Mouse (Mus musculus) Patski (cell line): ENCODE measurements around the gene Nphp3. TPM values are rescaled to one million over a fixed set of nuclear protein-coding genes. Genes with fewer than 3 reads are reported as not detected.

Experiments used
- ATAC-seq: fragments of 100-300 bp; one replicate; pipeline ENCODE4 v1.8.0; 2021
- CTCF ChIA-PET: fragments of 350-600 bp; sonication (Branson Sonifier 250); formaldehyde crosslinking; loops from one replicate; lab custom pipeline; 2022; ENCODE audit warnings: inconsistent platforms; lab: Charles Lee
- POLR2A ChIA-PET: fragments of 350-600 bp; sonication (Branson Sonifier 250); formaldehyde crosslinking; loops from one replicate; lab custom pipeline; 2022; ENCODE audit warnings: antibody characterized with exemption, inconsistent platforms; lab: Charles Lee
- DNase-seq: peaks from one replicate; pipeline ENCODE4 v3.0.0-alpha.2; 2011; ENCODE audit warnings: low read depth, low spot score
- H3K27me3 ChIP-seq: fragments of 371-371 bp; one replicate; pipeline ENCODE4 v1.5.1; 2021
- CTCF ChIP-seq: fragments of 100-300 bp; IDR thresholded peaks from one replicate; pipeline ENCODE4 v1.5.1; 2021
- in situ Hi-C: fragments of 300-500 bp; cut with MboI; formaldehyde crosslinking; loops from 3 replicates; pipeline ENCODE4 v1.11.1; 2018; ENCODE audit warnings: low pct_unique_long_range_greater_than_20kb, mixed read lengths
- polyA plus RNA-seq: library from polyadenylated mRNA; unstranded; gene quantifications from one replicate; pipeline ENCODE4 v1.2.3, GENCODE M21; 2021

The Nphp3 gene
- polyA plus RNA-seq, 1 experiment from 2014 or later: 4.2 TPM

- TF ChIP-seq CTCF: no peak
- no peak for ATAC-seq
- no peaks in the 10 kb centered on the region for H3K27me3 ChIP-seq
- ChIA-PET POLR2A (no interaction called here), CTCF (interaction anchor here (0.7 to 2.1 kb wide), 3 partner anchors 11 to 59 kb away, joined by 3 to 9 read pairs (median 3); no protein-coding TSS in a partner anchor)
- no peak for DNase-seq
- in situ Hi-C loops: no loop called here
Observed at GRCm38 (mm10) chr9:104034231-104034630, 31.9 kb downstream of the Nphp3 start.

GRCm38 (mm10) chr9:104034718-104035117 is 32.4 kb downstream of the Nphp3 start:
- no peak for ATAC-seq
- H3K27me3 ChIP-seq: no peaks in the 10 kb centered on the region
- in situ Hi-C loops: no loop called here
- no peak for DNase-seq
- no peak for TF ChIP-seq CTCF
- POLR2A ChIA-PET: no interaction called here
- CTCF ChIA-PET: interaction anchor here (0.7 to 2.1 kb wide), 4 partner anchors 10 to 59 kb away, joined by 3 to 9 read pairs (median 3); no protein-coding TSS in a partner anchor

- DNase-seq (peak; percentile 1), ATAC-seq (peak; percentile 93)
- ChIA-PET CTCF (interaction anchor here (1.2 to 2.1 kb wide), 3 partner anchors 9 to 58 kb away, joined by 3 to 9 read pairs (median 3); no protein-coding TSS in a partner anchor), POLR2A (no interaction called here)
- peak; percentile 80 for TF ChIP-seq CTCF
- H3K27me3 ChIP-seq: no peaks in the 10 kb centered on the region
- in situ Hi-C loops: no loop called here
Observed at GRCm38 (mm10) chr9:104035261-104036015, 33.1 kb downstream of the Nphp3 start.

- ATAC-seq: no peak
- DNase-seq: no peak
- ChIA-PET POLR2A (no interaction called here), CTCF (interaction anchor here (1.7 kb wide), 1 partner anchor 15 kb away, joined by 6 read pairs; no protein-coding TSS in a partner anchor)
- in situ Hi-C loops: no loop called here
- no peak for TF ChIP-seq CTCF
- no peaks in the 10 kb centered on the region for H3K27me3 ChIP-seq
Observed at GRCm38 (mm10) chr9:104038266-104038665, 35.9 kb downstream of the Nphp3 start.

GRCm38 (mm10) chr9:104039031-104039695 is 36.8 kb downstream of the Nphp3 start:
- ATAC-seq: no peak
- H3K27me3 ChIP-seq: no peaks in the 10 kb centered on the region
- in situ Hi-C loops: no loop called here
- POLR2A ChIA-PET: no interaction called here
- no peak for DNase-seq
- no peak for TF ChIP-seq CTCF
- CTCF ChIA-PET: interaction anchor here (1.0 kb wide), 1 partner anchor 10 kb away, joined by 3 read pairs; no protein-coding TSS in a partner anchor

- CTCF ChIA-PET: interaction anchor here (1.0 kb wide), 1 partner anchor 11 kb away, joined by 3 read pairs; no protein-coding TSS in a partner anchor
- no peak for ATAC-seq
Observed at GRCm38 (mm10) chr9:104039742-104040141, 37.4 kb downstream of the Nphp3 start.

GRCm38 (mm10) chr9:104040362-104040761 is 38.0 kb downstream of the Nphp3 start, which contains the start of gene Gm28305:
Gene Gm28305 (plus strand): TSS chr9:104040662.
- H3K27me3 ChIP-seq: no peaks in the 10 kb centered on the region
- ChIA-PET POLR2A (no interaction called here), CTCF (interaction anchor here (1.0 kb wide), 1 partner anchor 12 kb away, joined by 3 read pairs; no protein-coding TSS in a partner anchor)
- ATAC-seq: no peak
- DNase-seq: no peak
- no peak for TF ChIP-seq CTCF
- in situ Hi-C loops: no loop called here

More at GRCm38 (mm10) chr9:104039742-104040141, 37.4 kb downstream of the Nphp3 start:
- POLR2A ChIA-PET: no interaction called here
- DNase-seq: no peak
- no peaks in the 10 kb centered on the region for H3K27me3 ChIP-seq
- in situ Hi-C loops: no loop called here
- no peak for TF ChIP-seq CTCF

- H3K27me3 ChIP-seq: no peaks in the 10 kb centered on the region
- POLR2A ChIA-PET: no interaction called here
- CTCF ChIA-PET: interaction anchor here (0.8 to 0.9 kb wide), 2 partner anchors 10 to 17 kb away, joined by 3 read pairs; no protein-coding TSS in a partner anchor
- no peak for ATAC-seq
- DNase-seq: no peak
- in situ Hi-C loops: no loop called here
- no peak for TF ChIP-seq CTCF
Observed at GRCm38 (mm10) chr9:104043676-104044075, 41.3 kb downstream of the Nphp3 start.

- in situ Hi-C loops: no loop called here
- no peak for TF ChIP-seq CTCF
- ChIA-PET POLR2A (no interaction called here), CTCF (no interaction called here)
- H3K27me3 ChIP-seq: no peaks in the 10 kb centered on the region
- no peak for DNase-seq
- ATAC-seq: no peak
Observed at GRCm38 (mm10) chr9:104051028-104051427, 48.7 kb downstream of the Nphp3 start.

- DNase-seq: no peak
- ChIA-PET POLR2A (no interaction called here), CTCF (interaction anchor here (0.8 kb wide), 1 partner anchor 13 kb away, joined by 3 read pairs; no protein-coding TSS in a partner anchor)
- no peaks in the 10 kb centered on the region for H3K27me3 ChIP-seq
- in situ Hi-C loops: no loop called here
- no peak for TF ChIP-seq CTCF
- ATAC-seq: peak; percentile 85
Observed at GRCm38 (mm10) chr9:104062430-104063243, 60.3 kb downstream of the Nphp3 start, which contains the start of gene Uba5. Gene Uba5 (minus strand): TSS chr9:104063134.
